Mouse (Mus musculus) lung, postnatal 0 days (tissue): ENCODE data around the gene Zfp618.

Source experiments
- CTCF ChIP-seq: IDR thresholded peaks from 2 replicates; pipeline ENCODE4 v1.5.1; 2016; ENCODE audit warnings: antibody characterized with exemption, mild to moderate bottlenecking
- EP300 ChIP-seq: IDR thresholded peaks from 2 replicates; pipeline ENCODE4 v1.6.1; 2016; ENCODE audit warnings: antibody characterized with exemption, mild to moderate bottlenecking, control low read depth

- TF ChIP-seq EP300 = no peak
- TF ChIP-seq CTCF = no peak
Measured at GRCm38 (mm10) chr4:63066796-63067195, 101.4 kb downstream of the Zfp618 start.
